Mouse (Mus musculus) right cerebral cortex, adult 18-20 months (tissue): ENCODE results near the gene Pom121l2.

Experiments
- DNase-seq: peaks from one replicate; pipeline ENCODE4 v3.0.0; 2022; ENCODE audit warnings: mixed read lengths

Pom121l2 gene

GRCm38 (mm10) chr13:22020901-22021339 lies 39.9 kb downstream of the Pom121l2 start:
- peak; percentile 34 for DNase-seq

GRCm38 (mm10) chr13:22021581-22021980 lies 40.6 kb downstream of the Pom121l2 start:
- DNase-seq: no peak

GRCm38 (mm10) chr13:22022241-22022640 lies 41.2 kb downstream of the Pom121l2 start:
- peak; percentile 58 for DNase-seq

GRCm38 (mm10) chr13:22026058-22027031 lies 45.4 kb downstream of the Pom121l2 start:
- DNase-seq: peak; percentile 76

- DNase-seq: peak; percentile 92
Measured at GRCm38 (mm10) chr13:22028673-22029460, 47.9 kb downstream of the Pom121l2 start.

GRCm38 (mm10) chr13:22029928-22030327 lies 48.9 kb downstream of the Pom121l2 start:
- no peak for DNase-seq

GRCm38 (mm10) chr13:22030493-22030892 lies 49.5 kb downstream of the Pom121l2 start:
- no peak for DNase-seq

GRCm38 (mm10) chr13:22033741-22034442 lies 52.9 kb downstream of the Pom121l2 start:
- no peak for DNase-seq

GRCm38 (mm10) chr13:22034443-22035266 lies 53.7 kb downstream of the Pom121l2 start:
- no peak for DNase-seq

GRCm38 (mm10) chr13:22035267-22036148 lies 54.5 kb downstream of the Pom121l2 start, which contains the start of the genes Hist1h2ah and Hist1h2bk:
Gene Hist1h2ah, minus strand, starts transcription at chr13:22035568.
Gene Hist1h2bk, plus strand, starts transcription at chr13:22035870.
- DNase-seq: peak; percentile 89

GRCm38 (mm10) chr13:22036149-22036956 lies 55.4 kb downstream of the Pom121l2 start:
- DNase-seq: no peak

- DNase-seq: no peak
Measured at GRCm38 (mm10) chr13:22036986-22037385, 56.0 kb downstream of the Pom121l2 start.

GRCm38 (mm10) chr13:22037415-22037814 lies 56.4 kb downstream of the Pom121l2 start:
- no peak for DNase-seq
